Mouse (Mus musculus) lung, embryonic 14.5 days (tissue): ENCODE measurements at regions not wholly inside any gene's neighbourhood (a gene's known extent, or its start where the extent isn't known, plus 50 kb on each side); places are given as distances from the start of the nearest gene placed in this dataset.
A peak's percentile ranks its signal among the peaks of the same experiment; 100 is the strongest.
"Not testable (repeated sequence)": the region's sequence is repeated elsewhere in the genome, so short reads cannot be mapped to it uniquely, and the experiment has no call there.

ENCODE experiments used
- ATAC-seq: fragments of 200-750 bp; cut with Nextera tagmentation; 2 replicates; pipeline ENCODE4 v1.8.0; 2017; ENCODE audit warnings: mild to moderate bottlenecking, moderate TSS enrichment, moderate library complexity; ENCODE audit not compliant: insufficient read depth
- DNase-seq: peaks from one replicate; pipeline ENCODE4 v3.0.0-alpha.2; 2015
- H3K27ac ChIP-seq: fragments of 300-500 bp; sonication (generic); 2 replicates; pipeline ENCODE4 v1.5.1; 2014; ENCODE audit warnings: low read depth, mild to moderate bottlenecking, moderate library complexity
- H3K27me3 ChIP-seq: fragments of 300-500 bp; sonication (generic); 2 replicates; pipeline ENCODE4 v1.6.1; 2014; ENCODE audit warnings: low read length, control low read depth; ENCODE audit not compliant: insufficient read depth
- H3K36me3 ChIP-seq: fragments of 300-500 bp; sonication (generic); 2 replicates; pipeline ENCODE4 v1.6.1; 2014; ENCODE audit warnings: control low read depth; ENCODE audit not compliant: insufficient read depth
- H3K4me1 ChIP-seq: fragments of 300-500 bp; sonication (generic); 2 replicates; pipeline ENCODE4 v1.6.1; 2014; ENCODE audit warnings: antibody characterized with exemption, control low read depth; ENCODE audit not compliant: insufficient read depth
- H3K4me2 ChIP-seq: fragments of 300-500 bp; sonication (generic); 2 replicates; pipeline ENCODE4 v1.6.1; 2014; ENCODE audit warnings: mild to moderate bottlenecking
- H3K4me3 ChIP-seq: fragments of 300-500 bp; sonication (generic); 2 replicates; pipeline ENCODE4 v1.5.1; 2014; ENCODE audit warnings: low read depth, low read length
- H3K9ac ChIP-seq: fragments of 300-500 bp; sonication (generic); 2 replicates; pipeline ENCODE4 v1.6.1; 2014
- H3K9me3 ChIP-seq: fragments of 300-500 bp; sonication (generic); 2 replicates; pipeline ENCODE4 v1.6.1; 2016; ENCODE audit warnings: low read depth, low read length, control low read depth
- CTCF ChIP-seq: IDR thresholded peaks from 2 replicates; pipeline ENCODE4 v1.5.1; 2016; ENCODE audit warnings: antibody characterized with exemption, low read depth
- WGBS: fragments of 180-500 bp; shearing (Covaris S2); extraction: QIAGEN DNeasy Blood & Tissue Kit; methylation state at CpG from one replicate; pipeline ENCODE4 v1.1.7; 2014; 5-methylcytosine and 5-hydroxymethylcytosine counted together

DNA sequence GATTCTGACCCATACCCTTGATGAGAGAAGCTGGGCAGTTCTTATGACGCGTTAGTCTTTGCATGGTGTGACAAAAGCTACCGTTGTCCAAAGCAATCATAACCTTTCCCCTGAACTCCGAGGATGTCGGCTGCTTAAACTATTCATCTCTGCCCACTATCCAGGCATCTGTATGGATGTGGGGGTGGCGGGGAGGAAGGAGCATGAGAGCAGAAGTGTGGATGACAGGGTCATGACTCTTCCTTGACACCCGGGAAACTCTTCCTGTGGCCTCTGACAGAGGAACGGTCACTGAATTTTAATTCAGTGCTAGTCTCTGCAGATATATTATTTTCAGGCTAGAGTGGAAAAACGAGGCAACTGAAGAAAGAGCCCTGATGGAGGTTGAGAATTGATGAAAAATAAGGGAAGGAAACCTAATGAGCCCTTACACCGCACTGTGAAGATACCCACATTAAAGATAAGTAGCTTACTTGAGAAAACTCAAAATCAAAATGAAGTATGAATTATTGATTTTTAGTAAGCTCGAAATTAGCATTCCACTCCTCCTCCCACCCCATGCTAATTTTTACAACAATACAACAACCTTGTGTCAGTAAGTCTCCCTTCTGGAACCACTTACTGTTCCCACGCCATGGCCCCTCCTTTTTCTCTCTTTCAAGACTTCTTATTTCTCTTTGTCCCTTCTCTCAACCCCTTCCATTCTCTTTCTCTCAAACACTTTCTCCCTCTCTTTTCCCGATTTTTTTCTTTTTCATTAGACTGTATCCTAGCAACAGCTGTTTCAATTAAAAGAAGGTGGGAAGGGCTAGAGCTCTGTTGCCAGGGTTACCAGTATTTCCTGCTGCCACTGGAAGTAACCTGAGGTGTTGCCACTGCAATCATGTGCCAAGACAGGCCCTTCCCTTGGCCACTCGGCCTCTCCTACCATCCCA lies 206.0 kb upstream of the Gap43 start:
- no peak overlapping the region for H3K27ac ChIP-seq
- H3K36me3 ChIP-seq = no peaks in the 10 kb centered on the region
- H3K9me3 ChIP-seq = no peaks in the 10 kb centered on the region
- H3K4me1 ChIP-seq = no peaks in the 10 kb centered on the region
- DNase-seq (no peak), ATAC-seq (no peak)
- H3K4me3 ChIP-seq = no peak overlapping the region
- no peak overlapping the region for H3K4me2 ChIP-seq
- WGBS = 33% methylated on average over 14 of the region's 14 CpGs
- TF ChIP-seq CTCF = no peak
- no peaks in the 10 kb centered on the region for H3K27me3 ChIP-seq
- no peak overlapping the region for H3K9ac ChIP-seq

DNA sequence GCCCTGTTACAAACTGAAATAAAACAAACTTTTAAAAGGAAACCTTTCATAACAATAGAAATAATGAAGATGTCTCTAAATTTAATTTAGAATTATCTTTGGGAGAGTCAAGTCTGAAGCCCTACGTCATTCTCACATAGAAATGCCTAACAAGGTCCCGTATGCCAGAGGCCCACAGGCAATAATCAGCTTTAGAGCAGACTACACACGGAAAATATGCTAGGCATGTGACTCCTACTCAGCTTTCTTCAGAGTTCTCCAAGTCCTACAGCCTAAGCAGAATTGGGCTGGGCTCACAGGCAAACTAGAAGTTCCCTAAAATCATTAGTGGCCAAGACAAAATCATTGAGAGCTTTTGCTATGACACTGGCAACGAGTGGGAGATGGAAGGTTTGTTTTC lies 176.9 kb upstream of the Gap43 start:
- WGBS = 55% methylated on average over 4 of the region's 4 CpGs
- H3K4me3 ChIP-seq = no peak overlapping the region
- no peaks in the 10 kb centered on the region for H3K36me3 ChIP-seq
- H3K9ac ChIP-seq = no peak overlapping the region
- H3K9me3 ChIP-seq = no peaks in the 10 kb centered on the region
- no peaks in the 10 kb centered on the region for H3K4me1 ChIP-seq
- H3K4me2 ChIP-seq = no peak overlapping the region
- ATAC-seq (no peak), DNase-seq (no peak)
- H3K27ac ChIP-seq = no peak overlapping the region
- TF ChIP-seq CTCF = no peak
- H3K27me3 ChIP-seq = no peaks in the 10 kb centered on the region

DNA sequence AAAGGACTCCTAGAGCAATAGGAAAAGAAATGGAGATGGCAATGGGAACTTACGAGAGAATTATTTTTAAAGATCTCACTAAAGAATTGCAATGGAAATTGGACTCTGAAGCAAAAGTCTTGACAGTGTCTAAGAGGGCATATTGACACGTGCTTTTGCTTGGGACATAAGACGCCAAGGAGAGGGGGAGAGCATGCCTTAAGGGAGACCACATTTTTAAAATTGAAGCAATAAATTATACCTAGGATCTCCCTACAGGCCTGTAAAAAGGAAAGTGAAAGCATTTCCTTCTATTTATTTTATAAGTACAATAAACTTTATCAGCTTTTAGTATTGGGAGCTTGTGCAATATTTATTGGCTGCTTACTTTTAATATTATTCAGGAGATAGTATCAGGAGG lies 175.5 kb upstream of the Gap43 start:
- no peak for ATAC-seq
- no peak for TF ChIP-seq CTCF
- Histone ChIP-seq H3K4me2 (no peak overlapping the region), H3K4me3 (no peak overlapping the region), H3K9me3 (no peaks in the 10 kb centered on the region), H3K36me3 (no peaks in the 10 kb centered on the region), H3K27ac (no peak overlapping the region), H3K9ac (no peak overlapping the region), H3K27me3 (no peaks in the 10 kb centered on the region), H3K4me1 (no peaks in the 10 kb centered on the region)
- 83% methylated on average over 3 of the region's 3 CpGs for WGBS
- no peak for DNase-seq

DNA sequence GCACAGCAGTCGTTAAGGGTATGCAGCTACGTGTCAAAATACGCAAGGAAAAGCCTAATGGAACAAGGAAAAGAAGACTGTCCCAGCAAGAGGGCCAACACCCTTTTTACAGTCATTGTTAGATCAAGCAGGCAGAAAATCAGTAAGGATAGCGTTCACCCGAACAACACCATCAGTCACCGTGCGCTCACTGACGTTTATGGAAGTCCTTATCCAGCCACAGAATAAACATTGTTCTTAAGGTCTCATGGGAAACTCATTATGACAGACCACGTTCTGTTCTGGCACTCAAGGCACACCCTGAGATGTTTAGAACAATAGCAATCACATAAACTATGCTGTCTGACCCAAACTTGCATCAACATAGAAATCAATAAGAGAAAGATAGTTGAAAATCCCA lies 164.7 kb upstream of the Gap43 start:
- WGBS = 24% methylated on average over 9 of the region's 9 CpGs
- H3K36me3 ChIP-seq = no peaks in the 10 kb centered on the region
- H3K27me3 ChIP-seq = no peaks in the 10 kb centered on the region
- ATAC-seq = no peak
- H3K9ac ChIP-seq = no peak overlapping the region
- no peak overlapping the region for H3K4me2 ChIP-seq
- H3K4me3 ChIP-seq = no peak overlapping the region
- no peak for TF ChIP-seq CTCF
- DNase-seq = peak; percentile 21
- no peak overlapping the region for H3K27ac ChIP-seq
- H3K4me1 ChIP-seq = no peaks in the 10 kb centered on the region
- no peaks in the 10 kb centered on the region for H3K9me3 ChIP-seq

DNA sequence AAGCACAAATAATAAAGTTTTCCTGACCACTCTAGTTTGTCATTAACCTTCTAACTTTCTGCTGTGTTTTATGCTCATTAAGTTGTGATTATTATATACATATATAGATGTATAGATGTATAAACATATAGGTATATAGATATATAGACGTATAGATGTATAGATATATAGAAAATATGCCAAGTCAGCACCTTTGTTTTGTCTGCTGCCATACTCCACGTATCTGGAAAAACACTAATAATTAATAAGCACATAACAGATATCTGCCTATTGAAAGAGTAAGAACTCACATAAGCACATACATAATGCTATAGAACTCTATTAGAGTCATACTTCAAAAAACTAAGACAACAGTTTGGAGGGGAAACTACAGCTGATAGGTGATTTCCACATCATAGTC lies 161.3 kb upstream of the Gap43 start:
- no peak overlapping the region for H3K4me3 ChIP-seq
- H3K27ac ChIP-seq = no peak overlapping the region
- no peaks in the 10 kb centered on the region for H3K4me1 ChIP-seq
- ATAC-seq = no peak
- H3K9ac ChIP-seq = no peak overlapping the region
- TF ChIP-seq CTCF = no peak
- no peak for DNase-seq
- H3K27me3 ChIP-seq = no peaks in the 10 kb centered on the region
- no peaks in the 10 kb centered on the region for H3K36me3 ChIP-seq
- H3K4me2 ChIP-seq = no peak overlapping the region
- WGBS = 83% methylated on average over 2 of the region's 2 CpGs
- H3K9me3 ChIP-seq = no peaks in the 10 kb centered on the region

DNA sequence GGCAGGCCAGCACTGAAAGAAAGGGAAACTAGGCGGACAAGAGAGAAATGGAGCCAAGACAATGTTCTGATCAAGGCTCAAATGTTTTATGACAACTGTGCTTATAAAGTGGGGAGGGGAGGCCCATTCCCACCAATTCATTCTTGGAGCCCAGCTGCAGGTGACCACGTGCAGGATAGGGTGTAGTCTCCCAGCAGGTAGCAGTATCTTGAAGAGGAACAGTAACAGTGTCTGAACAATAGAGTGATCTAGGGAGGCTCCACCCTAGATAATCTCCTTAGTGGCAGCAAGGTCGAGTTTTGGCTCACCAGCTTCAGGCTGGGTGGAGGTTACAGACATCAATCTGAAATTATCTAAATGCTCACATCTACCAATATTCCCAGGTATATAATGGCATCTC lies 160.7 kb upstream of the Gap43 start:
- H3K9me3 ChIP-seq, H3K27me3 ChIP-seq, H3K9ac ChIP-seq, H3K36me3 ChIP-seq, H3K4me2 ChIP-seq, H3K27ac ChIP-seq, H3K4me3 ChIP-seq, DNase-seq, H3K4me1 ChIP-seq, ATAC-seq: not testable (repeated sequence)
- 39% methylated on average over 3 of the region's 3 CpGs for WGBS

DNA sequence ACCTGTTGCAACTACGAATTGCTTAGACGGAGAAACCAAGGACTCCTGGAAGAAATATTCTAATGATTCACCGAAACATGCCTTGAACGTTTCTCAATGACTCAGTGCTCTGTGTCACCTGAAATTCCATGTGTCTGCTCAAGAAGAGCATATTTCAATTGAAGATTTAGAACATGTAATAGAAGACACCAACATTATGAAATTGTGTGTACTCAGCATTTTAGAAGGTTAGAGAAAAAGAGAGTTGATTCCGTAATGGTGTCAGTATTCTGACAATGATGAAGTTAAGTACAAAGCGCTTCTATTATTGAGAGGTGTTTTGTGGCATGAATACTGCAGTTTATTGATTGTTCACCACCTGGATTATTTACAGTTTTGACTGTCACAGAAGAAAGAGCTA lies 159.1 kb upstream of the Gap43 start:
- H3K27me3 ChIP-seq = no peaks in the 10 kb centered on the region
- 87% methylated on average over 6 of the region's 6 CpGs for WGBS

More for the DNA sequence above, 159.1 kb upstream of the Gap43 start:
- H3K9me3 ChIP-seq = no peaks in the 10 kb centered on the region
- no peak for ATAC-seq
- H3K27ac ChIP-seq = no peak overlapping the region
- H3K4me1 ChIP-seq = no peaks in the 10 kb centered on the region
- no peak overlapping the region for H3K4me2 ChIP-seq
- no peak for DNase-seq
- no peaks in the 10 kb centered on the region for H3K36me3 ChIP-seq
- no peak overlapping the region for H3K9ac ChIP-seq
- H3K4me3 ChIP-seq = no peak overlapping the region
- TF ChIP-seq CTCF = no peak
